31 mouse cellular contexts compared by ENCODE assay signal in the genomic region with DNA sequence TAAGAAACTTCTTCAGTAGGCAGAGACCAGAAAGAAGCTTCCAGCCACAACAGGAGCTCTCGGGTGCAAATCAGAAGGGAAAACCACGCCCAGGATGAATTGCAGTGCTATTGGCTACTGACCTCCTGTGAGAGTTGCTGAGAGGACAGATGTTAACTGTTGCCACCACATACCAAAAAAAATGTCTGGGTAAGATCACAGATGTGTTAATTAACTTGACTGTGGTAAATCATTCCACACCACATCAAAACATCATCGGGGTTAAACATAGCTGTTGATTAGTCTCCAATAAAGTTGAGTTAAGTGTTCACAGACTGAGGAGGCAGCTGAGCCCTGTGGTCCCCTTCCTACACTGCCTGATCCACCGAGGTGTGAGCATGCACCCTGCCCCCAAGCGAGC.
DNase-seq lines count a peak whose midpoint lies in the region; ATAC-seq and TF ChIP-seq lines count a peak whose summit lies in the region.
"Had no signal": no experiment of that assay in that cellular context is flagged by ENCODE, and none has a peak within 500 bp of the region (broad histone marks: within the 10 kb centered on the region; RNA-seq: fewer than 3 reads in every experiment).

No protein-coding gene starts in this region.

- peak; percentile 36 for DNase-seq in kidney, postnatal 0 days (ENCODE audit: low spot score)
- DNase-seq in kidney, postnatal 36 days = no peak
- peak; percentile 52 for DNase-seq in lung, postnatal 0 days (ENCODE audit: low spot score)
- no peak for DNase-seq in lung, postnatal 4 days
- peak; percentile 79 for DNase-seq in hindlimb bud, embryonic 11.5 days (ENCODE audit: extremely low spot score, low read depth, low spot score)
- no peak for DNase-seq in adrenal gland, adult 18-20 months (ENCODE audit: low spot score in 2 of 2)
- no peak for DNase-seq in testis, postnatal 14 days (ENCODE audit: low spot score)
- DNase-seq: adrenal gland, postnatal 14 days; B cell, adult 2 months; cerebellum, adult 11 months; cerebellum, adult 9-10 months; gastrocnemius, postnatal 25 days; heart, adult 11 months; heart, postnatal 36 days; layer of hippocampus, adult 9-11 months; right cerebral cortex, adult 18-20 months; right cerebral cortex, postnatal 4 days; thymus, adult 2 months; thymus, postnatal 36 days had no signal

- no peak overlapping the region for H3K9ac ChIP-seq in kidney, postnatal 0 days (ENCODE audit: low read depth, low read length)
- no peak overlapping the region for H3K9ac ChIP-seq in lung, postnatal 0 days (replicated peaks; ENCODE audit: low read depth)
- H3K9ac ChIP-seq: hindbrain, embryonic 12.5 days; limb, embryonic 13.5 days; neural tube, embryonic 12.5 days had no signal

- H3K9me3 ChIP-seq in kidney, postnatal 0 days (replicated peaks; ENCODE audit: low read length) = no peaks in the 10 kb centered on the region
- H3K9me3 ChIP-seq in lung, postnatal 0 days (ENCODE audit: low read length) = no peaks in the 10 kb centered on the region
- H3K9me3 ChIP-seq: hindbrain, embryonic 12.5 days; limb, embryonic 13.5 days; neural tube, embryonic 12.5 days had no signal

- no peak for ATAC-seq in kidney, postnatal 0 days (replicated peaks; ENCODE audit: low FRiP score, low read depth)
- ATAC-seq in lung, postnatal 0 days = peak; percentile 41; the same call in 1 of the 2 replicates
- ATAC-seq: forebrain, embryonic 14.5 days; hindbrain, postnatal 0 days; intestine, embryonic 16.5 days had no signal

- TF ChIP-seq CTCF in kidney, postnatal 0 days (IDR thresholded peaks at IDR 0.05; ENCODE audit: low read depth) = no peak
- TF ChIP-seq CTCF in lung, postnatal 0 days (IDR thresholded peaks at IDR 0.05) = no peak

- H3K4me1 ChIP-seq in kidney, postnatal 0 days (replicated peaks; ENCODE audit: insufficient read depth, low read length) = no peaks in the 10 kb centered on the region
- no peaks in the 10 kb centered on the region for H3K4me1 ChIP-seq in lung, postnatal 0 days (ENCODE audit: insufficient read depth, low read depth, low read length)
- H3K4me1 ChIP-seq: limb, embryonic 13.5 days had no signal

- H3K4me2 ChIP-seq in kidney, postnatal 0 days (ENCODE audit: low read length) = no peak overlapping the region
- no peak overlapping the region for H3K4me2 ChIP-seq in lung, postnatal 0 days (replicated peaks; ENCODE audit: low read depth, low read length)
- H3K4me2 ChIP-seq: heart, embryonic 11.5 days; hindbrain, embryonic 12.5 days; limb, embryonic 13.5 days; liver, embryonic 11.5 days; midbrain, embryonic 11.5 days; neural tube, embryonic 12.5 days had no signal

- no peak for TF ChIP-seq EP300 in lung, postnatal 0 days (IDR thresholded peaks at IDR 0.05)

- no peaks in the 10 kb centered on the region for H3K27me3 ChIP-seq in kidney, postnatal 0 days (ENCODE audit: insufficient read depth, low read length)
- H3K27me3 ChIP-seq in lung, postnatal 0 days (replicated peaks; ENCODE audit: insufficient read depth, low read length) = no peaks in the 10 kb centered on the region
- H3K27me3 ChIP-seq: hindbrain, embryonic 12.5 days; neural tube, embryonic 12.5 days had no signal

- WGBS in kidney, postnatal 0 days = 8% methylated on average over 5 of the region's 5 CpGs
- 21% methylated on average over 5 of the region's 5 CpGs for WGBS in lung, postnatal 0 days

- no peak overlapping the region for H3K4me3 ChIP-seq in kidney, postnatal 0 days (replicated peaks; ENCODE audit: low read depth, low read length)
- H3K4me3 ChIP-seq in lung, postnatal 0 days (ENCODE audit: low read depth, low read length) = no peak overlapping the region
- H3K4me3 ChIP-seq: hindbrain, embryonic 12.5 days; limb, embryonic 13.5 days; myocyte; neural tube, embryonic 12.5 days had no signal

- no peak overlapping the region for H3K27ac ChIP-seq in kidney, postnatal 0 days
- H3K27ac ChIP-seq in lung, postnatal 0 days (ENCODE audit: low read length) = no peak overlapping the region
- H3K27ac ChIP-seq: hindbrain, embryonic 12.5 days; hindbrain, postnatal 0 days; limb, embryonic 13.5 days; neural tube, embryonic 12.5 days; stomach, postnatal 0 days had no signal

- H3K36me3 ChIP-seq in kidney, postnatal 0 days (ENCODE audit: insufficient read depth, low read length) = no peaks in the 10 kb centered on the region
- H3K36me3 ChIP-seq in lung, postnatal 0 days (ENCODE audit: insufficient read depth, low read length) = no peaks in the 10 kb centered on the region
- H3K36me3 ChIP-seq: G1E; hindbrain, embryonic 12.5 days; limb, embryonic 13.5 days; neural tube, embryonic 12.5 days had no signal

Comparison
In these comparisons a context has a peak if more than half of its experiments do, and no peak if none do; other contexts are left out.
1. DNase-seq: peak in kidney, postnatal 0 days (single experiment), lung, postnatal 0 days (single experiment) and hindlimb bud, embryonic 11.5 days (single experiment); none in kidney, postnatal 36 days (0 of 2), lung, postnatal 4 days (0 of 2), adrenal gland, adult 18-20 months (0 of 2) and testis, postnatal 14 days (single experiment).